Mouse (Mus musculus): ENCODE results near the gene Olfr457. TPM values are rescaled to one million over a fixed set of nuclear protein-coding genes. Genes with fewer than 3 reads are reported as not detected.
"Not testable (repeated sequence)": the region's sequence is repeated elsewhere in the genome, so short reads cannot be mapped to it uniquely, and the experiment has no call there.

The Olfr457 gene
- polyA plus RNA-seq (2015; fragmentation: Nextera tagmentation; extraction: Ambion mirVana) = not detected in 2 replicates

DNA sequence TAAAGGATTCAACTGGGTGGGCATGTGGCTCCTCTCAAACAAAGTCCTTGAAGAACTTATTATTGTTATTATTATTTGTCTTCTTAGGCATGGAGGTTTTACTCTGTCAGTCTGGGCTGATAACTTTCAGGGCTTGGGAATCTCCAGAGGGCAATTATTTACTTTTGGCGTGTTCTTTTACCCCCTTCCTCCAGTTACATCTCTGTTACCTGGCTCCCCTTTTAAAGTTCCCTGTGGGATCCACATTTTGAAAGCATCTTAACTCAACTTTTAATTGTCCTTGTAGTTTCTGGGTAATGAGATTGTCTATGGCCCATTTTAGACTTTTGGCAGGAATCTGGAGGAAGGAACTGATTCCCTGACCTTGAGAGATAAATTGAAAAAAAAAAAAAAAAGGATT lies at the start of gene Olfr457:
TSS of gene Olfr457 (minus strand) at position 101 of the 400 bp plus-strand sequence.
- Histone ChIP-seq H3K9ac (no peak within 1 kb of the TSS), H3K4me1 (replicated peaks) (no peaks in the 10 kb centered on the region), H3K4me3 (no peak within 1 kb of the TSS), H3K9me3 (no peaks in the 10 kb centered on the region), H3K27ac (replicated peaks) (no peak within 1 kb of the TSS), H3K36me3 (no peaks in the 10 kb centered on the region), H3K27me3 (no peaks in the 10 kb centered on the region), H3K4me2 (no peak within 1 kb of the TSS)
- 68% methylated on average over 1 of the region's 1 CpGs for WGBS
- no peak for ATAC-seq (ENCODE audit: low read depth)

DNA sequence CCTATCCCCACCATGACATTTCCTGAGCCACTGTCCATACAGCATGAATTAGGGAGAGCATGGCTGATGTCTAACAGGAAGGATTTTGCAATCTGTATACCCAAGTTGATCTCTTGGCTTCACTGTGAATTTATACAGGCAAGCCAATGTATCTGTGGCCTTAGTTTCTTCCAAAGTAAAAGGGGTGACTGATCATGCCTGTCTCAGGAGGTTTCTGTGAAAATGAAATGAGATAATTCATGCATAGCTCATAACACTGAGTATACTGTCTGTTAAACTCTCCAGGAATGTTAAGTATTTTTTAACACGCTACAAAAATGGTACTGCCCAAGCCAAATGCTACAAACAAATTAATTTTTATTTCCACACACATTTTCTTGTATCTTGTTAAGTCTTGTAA lies 37.3 kb upstream of the Olfr457 start:
- H3K36me3 ChIP-seq = no peaks in the 10 kb centered on the region
- H3K4me1 ChIP-seq (replicated peaks) = no peaks in the 10 kb centered on the region
- no peak for ATAC-seq (ENCODE audit: low read depth)
- no peaks in the 10 kb centered on the region for H3K27me3 ChIP-seq
- no peak overlapping the region for H3K4me3 ChIP-seq
- no peak overlapping the region for H3K27ac ChIP-seq (replicated peaks)
- 87% methylated on average over 1 of the region's 1 CpGs for WGBS
- H3K9me3 ChIP-seq = no peaks in the 10 kb centered on the region
- H3K4me2 ChIP-seq = no peak overlapping the region
- no peak overlapping the region for H3K9ac ChIP-seq

- Histone ChIP-seq H3K9me3 (no peaks in the 10 kb centered on the region), H3K36me3 (no peaks in the 10 kb centered on the region), H3K4me3 (no peak overlapping the region), H3K27me3 (no peaks in the 10 kb centered on the region), H3K4me2 (no peak overlapping the region), H3K4me1 (replicated peaks) (no peaks in the 10 kb centered on the region), H3K9ac (no peak overlapping the region), H3K27ac (replicated peaks) (no peak overlapping the region)
- ATAC-seq (ENCODE audit: low read depth) = no peak
These were observed 33.2 kb upstream of the Olfr457 start for GRCm38 (mm10) chr6:42509311-42509710.

GRCm38 (mm10) chr6:42503478-42503877 lies 27.3 kb upstream of the Olfr457 start:
- no peak overlapping the region for H3K9ac ChIP-seq
- H3K4me1 ChIP-seq (replicated peaks) = no peaks in the 10 kb centered on the region
- WGBS = 89% methylated on average over 2 of the region's 2 CpGs
- no peaks in the 10 kb centered on the region for H3K36me3 ChIP-seq
- H3K27me3 ChIP-seq = no peaks in the 10 kb centered on the region
- no peak overlapping the region for H3K27ac ChIP-seq (replicated peaks)
- H3K4me3 ChIP-seq = no peak overlapping the region
- no peaks in the 10 kb centered on the region for H3K9me3 ChIP-seq
- H3K4me2 ChIP-seq = no peak overlapping the region
- no peak for ATAC-seq (ENCODE audit: low read depth)

DNA sequence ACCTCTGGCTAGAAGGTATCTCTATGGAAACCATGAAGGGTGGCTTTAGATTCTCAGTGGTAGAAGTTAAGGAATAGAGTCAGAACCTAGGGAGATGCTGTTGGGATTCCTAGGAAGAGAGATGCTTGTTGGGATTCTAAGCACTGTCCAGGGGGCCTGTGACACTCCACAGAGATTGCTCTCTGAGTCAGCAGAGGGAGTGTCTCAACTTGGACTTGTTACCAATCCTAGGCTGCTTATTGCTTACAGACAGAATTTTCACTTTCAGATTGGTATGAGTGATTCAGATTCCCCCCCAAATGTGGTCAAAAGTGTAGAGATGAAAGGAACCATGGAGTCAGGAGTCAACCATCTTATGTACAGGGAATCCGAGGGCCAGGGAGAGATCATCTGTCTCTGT lies 13.6 kb upstream of the Olfr457 start:
- H3K4me3 ChIP-seq = no peak overlapping the region
- no peak overlapping the region for H3K9ac ChIP-seq
- H3K36me3 ChIP-seq = no peaks in the 10 kb centered on the region
- H3K4me2 ChIP-seq = no peak overlapping the region
- H3K9me3 ChIP-seq = no peaks in the 10 kb centered on the region
- 83% methylated on average over 1 of the region's 1 CpGs for WGBS
- no peaks in the 10 kb centered on the region for H3K27me3 ChIP-seq
- H3K4me1 ChIP-seq (replicated peaks) = no peaks in the 10 kb centered on the region
- H3K27ac ChIP-seq (replicated peaks) = no peak overlapping the region
- no peak for ATAC-seq (ENCODE audit: low read depth)

- 97% methylated on average over 1 of the region's 1 CpGs for WGBS
- Histone ChIP-seq H3K27ac (replicated peaks) (no peak within 1 kb of the TSS), H3K9me3 (no peaks in the 10 kb centered on the region), H3K9ac (no peak within 1 kb of the TSS), H3K4me1 (replicated peaks) (no peaks in the 10 kb centered on the region), H3K36me3 (no peaks in the 10 kb centered on the region), H3K27me3 (no peaks in the 10 kb centered on the region), H3K4me2 (no peak within 1 kb of the TSS), H3K4me3 (no peak within 1 kb of the TSS)
- no peak for ATAC-seq (ENCODE audit: low read depth)
These were observed 11.0 kb upstream of the Olfr457 start, which contains the start of gene Olfr456 for GRCm38 (mm10) chr6:42487114-42487513. Gene Olfr456, minus strand, starts transcription at chr6:42487214.

- Histone ChIP-seq H3K27me3 (no peaks in the 10 kb centered on the region), H3K4me2 (no peak overlapping the region), H3K36me3 (no peaks in the 10 kb centered on the region), H3K4me3 (no peak overlapping the region), H3K9ac (no peak overlapping the region), H3K27ac (replicated peaks) (no peak overlapping the region), H3K4me1 (replicated peaks) (no peaks in the 10 kb centered on the region), H3K9me3 (no peaks in the 10 kb centered on the region)
- no peak for ATAC-seq (ENCODE audit: low read depth)
These were observed 8.5 kb upstream of the Olfr457 start for GRCm38 (mm10) chr6:42484633-42485032.

DNA sequence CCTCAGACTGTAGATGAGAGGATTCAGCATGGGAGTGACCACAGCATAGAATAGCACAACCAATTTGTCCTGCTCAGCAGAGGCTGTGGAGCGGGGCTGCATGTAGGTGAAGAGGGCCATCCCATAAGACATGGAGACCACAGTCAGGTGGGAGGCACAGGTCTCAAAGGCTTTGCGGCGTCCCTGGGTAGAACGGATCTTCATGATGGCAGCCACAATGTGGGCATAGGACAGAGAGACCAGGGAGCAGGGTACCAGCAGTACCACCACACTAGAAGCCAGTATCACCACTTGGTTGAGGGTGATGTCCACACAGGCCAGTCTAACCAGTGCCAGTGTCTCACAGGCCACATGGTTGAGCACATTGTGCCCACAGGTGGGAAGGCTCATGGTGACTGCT lies 4.8 kb downstream of the Olfr457 start:
- H3K9me3 ChIP-seq; ATAC-seq (ENCODE audit: low read depth); H3K4me3 ChIP-seq; H3K27ac ChIP-seq (replicated peaks); H3K27me3 ChIP-seq; H3K9ac ChIP-seq; H3K4me1 ChIP-seq (replicated peaks); H3K36me3 ChIP-seq; H3K4me2 ChIP-seq: not testable (repeated sequence)
- WGBS = 98% methylated on average over 4 of the region's 4 CpGs

DNA sequence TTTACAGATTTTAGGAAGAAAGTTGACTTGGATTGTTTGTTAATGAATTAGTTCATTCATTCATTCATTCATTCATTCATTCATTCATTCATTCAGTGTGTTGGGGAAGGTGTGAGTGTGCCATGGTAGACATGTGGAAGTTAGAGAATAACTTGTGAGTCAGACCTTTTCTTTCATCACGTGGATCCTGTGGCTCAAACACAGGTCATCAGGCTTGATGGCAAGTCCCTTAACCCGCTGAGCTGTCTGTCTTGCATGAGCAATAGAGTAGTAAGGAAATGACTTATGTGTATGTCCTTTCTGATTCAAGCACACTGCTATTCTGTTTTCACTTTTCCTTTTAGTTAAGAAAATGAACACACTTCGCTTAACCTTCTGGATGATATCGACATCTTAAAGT lies 5.6 kb downstream of the Olfr457 start:
- Histone ChIP-seq H3K4me3 (no peak overlapping the region), H3K4me2 (no peak overlapping the region), H3K27ac (replicated peaks) (no peak overlapping the region), H3K36me3 (no peaks in the 10 kb centered on the region), H3K9me3 (no peaks in the 10 kb centered on the region), H3K9ac (no peak overlapping the region), H3K4me1 (replicated peaks) (no peaks in the 10 kb centered on the region), H3K27me3 (no peaks in the 10 kb centered on the region)
- WGBS = 92% methylated on average over 4 of the region's 4 CpGs
- ATAC-seq (ENCODE audit: low read depth) = no peak

DNA sequence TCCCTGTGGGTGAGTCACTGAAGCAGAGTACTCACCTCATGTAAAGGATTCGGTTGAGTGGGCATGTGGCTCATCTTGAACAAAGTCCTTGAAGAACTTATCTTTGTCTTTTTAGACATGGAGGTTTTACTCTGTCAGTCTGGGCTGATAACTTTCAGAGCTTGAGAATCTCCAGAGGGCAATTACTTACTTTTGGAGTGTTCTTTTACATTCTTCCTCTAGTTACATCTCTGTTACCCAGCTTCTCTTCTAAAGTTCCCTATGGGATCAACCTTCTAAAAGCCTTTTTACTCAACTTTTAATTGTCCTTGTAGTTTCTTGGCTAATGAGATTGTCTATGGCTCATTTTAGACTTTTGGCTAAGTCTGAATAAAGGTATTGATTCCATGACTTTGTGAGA lies 11.0 kb downstream of the Olfr457 start, which contains the start of gene Olfr458:
TSS of gene Olfr458 (minus strand) at position 101 of the 400 bp plus-strand sequence.
- no peak within 1 kb of the TSS for H3K4me2 ChIP-seq
- H3K9me3 ChIP-seq = no peaks in the 10 kb centered on the region
- 77% methylated on average over 1 of the region's 1 CpGs for WGBS
- no peak for ATAC-seq (ENCODE audit: low read depth)
- no peak within 1 kb of the TSS for H3K27ac ChIP-seq (replicated peaks)
- H3K4me1 ChIP-seq (replicated peaks) = no peaks in the 10 kb centered on the region
- H3K9ac ChIP-seq = no peak within 1 kb of the TSS
- no peaks in the 10 kb centered on the region for H3K36me3 ChIP-seq
- no peaks in the 10 kb centered on the region for H3K27me3 ChIP-seq
- H3K4me3 ChIP-seq = no peak within 1 kb of the TSS

DNA sequence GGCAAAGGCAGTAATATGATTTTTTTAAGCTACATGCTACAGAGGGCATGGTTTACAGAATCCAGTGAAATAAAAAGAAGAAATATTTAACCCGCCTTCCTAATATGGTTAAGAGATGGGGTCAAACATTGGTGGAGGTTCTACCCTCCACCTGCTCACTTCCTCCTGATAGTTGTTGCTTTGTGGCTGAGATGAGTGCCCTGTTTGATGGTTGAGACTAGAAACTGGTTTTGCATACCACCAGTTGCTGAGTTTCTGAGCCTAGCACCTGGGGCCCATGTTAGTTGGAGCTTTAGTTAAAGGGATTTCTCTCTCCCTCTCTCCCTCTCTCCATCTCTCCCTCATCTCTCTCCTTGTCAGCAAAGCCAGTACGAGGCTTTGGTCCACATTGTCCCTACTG lies 28.8 kb downstream of the Olfr457 start:
- no peak for ATAC-seq (ENCODE audit: low read depth)
- Histone ChIP-seq H3K4me2 (no peak overlapping the region), H3K4me3 (no peak overlapping the region), H3K4me1 (replicated peaks) (no peaks in the 10 kb centered on the region), H3K9ac (no peak overlapping the region), H3K36me3 (no peaks in the 10 kb centered on the region), H3K27me3 (no peaks in the 10 kb centered on the region), H3K27ac (replicated peaks) (no peak overlapping the region), H3K9me3 (no peaks in the 10 kb centered on the region)
- 85% methylated on average over 2 of the region's 2 CpGs for WGBS

GRCm38 (mm10) chr6:42444491-42444890 lies 31.6 kb downstream of the Olfr457 start:
- Histone ChIP-seq H3K9ac (no peak overlapping the region), H3K36me3 (no peaks in the 10 kb centered on the region), H3K27ac (replicated peaks) (no peak overlapping the region), H3K4me3 (no peak overlapping the region), H3K27me3 (no peaks in the 10 kb centered on the region), H3K4me2 (no peak overlapping the region), H3K9me3 (no peaks in the 10 kb centered on the region), H3K4me1 (replicated peaks) (no peaks in the 10 kb centered on the region)
- 88% methylated on average over 2 of the region's 2 CpGs for WGBS
- ATAC-seq (ENCODE audit: low read depth) = no peak

DNA sequence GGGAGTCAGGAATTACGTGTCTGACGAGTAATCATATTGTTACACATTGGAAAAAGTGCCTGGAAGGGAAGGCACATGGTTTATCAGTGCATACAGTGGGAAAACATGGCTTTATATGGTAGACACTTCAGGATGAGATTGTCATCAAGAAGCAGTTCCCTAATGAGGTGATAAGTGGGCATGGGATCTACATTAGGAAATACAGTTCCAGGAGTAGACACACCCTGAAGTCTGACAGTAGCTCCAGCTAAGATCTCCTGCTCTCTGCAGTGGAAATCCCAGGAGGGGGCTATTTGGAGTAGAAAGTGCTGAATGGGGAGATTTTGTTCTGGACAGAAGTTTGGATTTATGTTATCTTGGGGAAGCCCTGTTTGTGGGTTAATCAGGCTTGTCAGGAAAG lies 34.7 kb downstream of the Olfr457 start:
- Histone ChIP-seq H3K36me3 (no peaks in the 10 kb centered on the region), H3K27me3 (no peaks in the 10 kb centered on the region), H3K27ac (replicated peaks) (no peak overlapping the region), H3K9ac (no peak overlapping the region), H3K4me3 (no peak overlapping the region), H3K4me2 (no peak overlapping the region), H3K4me1 (replicated peaks) (no peaks in the 10 kb centered on the region), H3K9me3 (no peaks in the 10 kb centered on the region)
- WGBS = 86% methylated on average over 2 of the region's 2 CpGs
- no peak for ATAC-seq (ENCODE audit: low read depth)

Data from neural tube, embryonic 13.5 days (tissue).